ENCODE assay signal across 9 mouse cellular contexts in the genomic region with DNA sequence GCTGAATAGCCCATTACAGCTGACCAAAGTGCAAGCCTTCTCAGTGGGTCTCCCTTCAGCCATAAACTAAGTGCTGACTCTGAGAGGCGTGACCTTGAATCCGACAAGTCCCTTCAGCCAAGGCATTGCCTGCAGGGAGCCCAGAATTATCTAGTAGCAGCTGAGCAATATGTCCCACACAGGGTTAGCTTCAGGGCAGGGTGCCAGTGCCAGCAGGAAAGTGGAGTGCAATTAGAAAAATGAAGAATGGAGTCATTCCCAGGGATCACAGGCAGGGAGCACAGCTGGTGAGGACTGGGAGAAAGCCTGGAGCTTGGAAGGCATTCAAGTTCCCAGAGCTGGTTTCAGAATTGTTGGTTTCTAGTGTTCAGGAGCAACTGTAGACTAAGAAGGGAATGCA.
DNase-seq lines count a peak whose midpoint lies in the region; ATAC-seq and TF ChIP-seq lines count a peak whose summit lies in the region.
"Had no signal": no experiment of that assay in that cellular context is flagged by ENCODE, and none has a peak within 500 bp of the region (broad histone marks: within the 10 kb centered on the region; RNA-seq: fewer than 3 reads in every experiment).

No protein-coding gene starts in this region.

- H3K4me1 ChIP-seq in hindbrain, embryonic 14.5 days (replicated peaks; ENCODE audit: control insufficient read depth, insufficient read depth, low read length) = peaks cover 3% of the 10 kb centered on the region; the same call in 1 of the 2 replicates
- 0 out of 2 replicates have a peak, but pooled peaks cover 2% of the 10 kb centered on the region for H3K4me1 ChIP-seq in hindbrain, embryonic 12.5 days
- no peaks in the 10 kb centered on the region for H3K4me1 ChIP-seq in neural tube, embryonic 14.5 days (ENCODE audit: control insufficient read depth, insufficient read depth, low read length)
- H3K4me1 ChIP-seq: embryonic facial prominence, embryonic 13.5 days had no signal

- no peaks in the 10 kb centered on the region for H3K36me3 ChIP-seq in hindbrain, embryonic 14.5 days (replicated peaks; ENCODE audit: control insufficient read depth, insufficient read depth)
- no peaks in the 10 kb centered on the region for H3K36me3 ChIP-seq in hindbrain, embryonic 12.5 days
- H3K36me3 ChIP-seq in neural tube, embryonic 14.5 days (ENCODE audit: control insufficient read depth, insufficient read depth, low read length) = no peaks in the 10 kb centered on the region
- H3K36me3 ChIP-seq: embryonic facial prominence, embryonic 13.5 days had no signal

- H3K4me2 ChIP-seq in hindbrain, embryonic 14.5 days (replicated peaks) = no peak overlapping the region
- no peak overlapping the region for H3K4me2 ChIP-seq in hindbrain, embryonic 12.5 days (replicated peaks)
- no peak overlapping the region for H3K4me2 ChIP-seq in neural tube, embryonic 14.5 days (ENCODE audit: low read depth, low read length)
- H3K4me2 ChIP-seq: embryonic facial prominence, embryonic 13.5 days had no signal

- peak; percentile 57 for DNase-seq in hindbrain, embryonic 14.5 days (ENCODE audit: low spot score)
- peak; percentile 86 for DNase-seq in brain, embryonic 14.5 days (ENCODE audit: low read depth)
- peak; percentile 55 for DNase-seq in frontal cortex, postnatal 10 days (ENCODE audit: low spot score in 2 of 2)
- DNase-seq in layer of hippocampus, postnatal 10 days (ENCODE audit: low spot score in 2 of 2) = peak; percentile 88 to 89
- no peak for DNase-seq in urinary bladder, postnatal 25 days (ENCODE audit: low spot score)
- DNase-seq in embryo, embryonic 11 days = no peak

- H3K27ac ChIP-seq in hindbrain, embryonic 14.5 days = no peak overlapping the region
- no peak overlapping the region for H3K27ac ChIP-seq in hindbrain, embryonic 12.5 days
- no peak overlapping the region for H3K27ac ChIP-seq in neural tube, embryonic 14.5 days (ENCODE audit: low read depth, low read length)
- H3K27ac ChIP-seq: embryonic facial prominence, embryonic 13.5 days had no signal

- H3K9ac ChIP-seq in hindbrain, embryonic 14.5 days = no peak overlapping the region
- H3K9ac ChIP-seq in hindbrain, embryonic 12.5 days = no peak overlapping the region
- no peak overlapping the region for H3K9ac ChIP-seq in neural tube, embryonic 14.5 days (replicated peaks; ENCODE audit: low read depth, low read length)
- H3K9ac ChIP-seq: embryonic facial prominence, embryonic 13.5 days had no signal

- TF ChIP-seq POLR2A in brain, embryonic 14.5 days (IDR thresholded peaks at IDR 0.05; ENCODE audit: borderline replicate concordance, extremely low read depth, insufficient read depth, insufficient read length, poor library complexity, severe bottlenecking) = no peak

- TF ChIP-seq CTCF in brain, embryonic 14.5 days (IDR thresholded peaks at IDR 0.05; ENCODE audit: borderline replicate concordance, extremely low read depth, insufficient read depth, insufficient read length) = no peak

- H3K27me3 ChIP-seq in hindbrain, embryonic 14.5 days (ENCODE audit: control insufficient read depth, insufficient read depth, low read length) = no peaks in the 10 kb centered on the region
- no peaks in the 10 kb centered on the region for H3K27me3 ChIP-seq in hindbrain, embryonic 12.5 days
- no peaks in the 10 kb centered on the region for H3K27me3 ChIP-seq in neural tube, embryonic 14.5 days (ENCODE audit: control insufficient read depth, insufficient read depth, low read length)
- H3K27me3 ChIP-seq: embryonic facial prominence, embryonic 13.5 days had no signal

- no peaks in the 10 kb centered on the region for H3K9me3 ChIP-seq in hindbrain, embryonic 14.5 days (ENCODE audit: control insufficient read depth, low read length)
- H3K9me3 ChIP-seq in hindbrain, embryonic 12.5 days (replicated peaks) = no peaks in the 10 kb centered on the region
- H3K9me3 ChIP-seq in neural tube, embryonic 14.5 days (ENCODE audit: control insufficient read depth, low read length) = no peaks in the 10 kb centered on the region
- H3K9me3 ChIP-seq: embryonic facial prominence, embryonic 13.5 days had no signal

- WGBS in hindbrain, embryonic 14.5 days = 47% methylated on average over 2 of the region's 2 CpGs
- WGBS in hindbrain, embryonic 12.5 days = 68% methylated on average over 2 of the region's 2 CpGs
- WGBS in neural tube, embryonic 14.5 days = 40% methylated on average over 2 of the region's 2 CpGs

- ATAC-seq in hindbrain, embryonic 14.5 days (ENCODE audit: low FRiP score) = peak; percentile 89
- ATAC-seq in hindbrain, embryonic 12.5 days (ENCODE audit: low FRiP score) = no peak; the same call in 1 of the 2 replicates
- peak; percentile 86; the same call in 1 of the 2 replicates for ATAC-seq in neural tube, embryonic 14.5 days (ENCODE audit: low read depth)

- no peak overlapping the region for H3K4me3 ChIP-seq in hindbrain, embryonic 14.5 days (replicated peaks; ENCODE audit: low read length)
- H3K4me3 ChIP-seq in hindbrain, embryonic 12.5 days = no peak overlapping the region
- no peak overlapping the region for H3K4me3 ChIP-seq in neural tube, embryonic 14.5 days (ENCODE audit: low read depth, low read length)
- H3K4me3 ChIP-seq: embryonic facial prominence, embryonic 13.5 days had no signal

Comparison
In these comparisons a context has a peak if more than half of its experiments do, and no peak if none do; other contexts are left out.
1. DNase-seq: peak in hindbrain, embryonic 14.5 days (single experiment), brain, embryonic 14.5 days (single experiment), frontal cortex, postnatal 10 days (2 of 2) and layer of hippocampus, postnatal 10 days (2 of 2); none in urinary bladder, postnatal 25 days (single experiment) and embryo, embryonic 11 days (single experiment).